Mouse (Mus musculus): ENCODE measurements around the gene Hsf3.

GRCm38 (mm10) chrX:96417733-96418132 is 38.4 kb downstream of the Hsf3 start:
- TF ChIP-seq CTCF (IDR thresholded peaks at IDR 0.05; ENCODE audit: borderline replicate concordance, control insufficient read depth, extremely low read depth, insufficient read depth, low read length, poor library complexity) (no peak), POLR2A (IDR thresholded peaks at IDR 0.05; ENCODE audit: control insufficient read depth, extremely low read depth, insufficient read depth, low read length, poor library complexity) (no peak)

All from thymus, adult 2 months (tissue).